Mouse (Mus musculus) midbrain, embryonic 13.5 days (tissue): ENCODE measurements around the gene Mau2. TPM values are rescaled to one million over a fixed set of nuclear protein-coding genes. Genes with fewer than 3 reads are reported as not detected.

ENCODE experiments used
- ATAC-seq: fragments of 200-750 bp; cut with Nextera tagmentation; 2 replicates; pipeline ENCODE4 v1.8.0; 2017; ENCODE audit warnings: mild to moderate bottlenecking, moderate TSS enrichment, moderate library complexity
- H3K27ac ChIP-seq: fragments of 300-500 bp; sonication (generic); 2 replicates; pipeline ENCODE4 v1.5.1; 2015; ENCODE audit warnings: inconsistent platforms, mild to moderate bottlenecking, moderate library complexity
- H3K27me3 ChIP-seq: fragments of 300-500 bp; sonication (generic); 2 replicates; pipeline ENCODE4 v1.6.1; 2015; ENCODE audit warnings: mild to moderate bottlenecking, inconsistent platforms
- H3K36me3 ChIP-seq: fragments of 300-500 bp; sonication (generic); 2 replicates; pipeline ENCODE4 v1.6.1; 2015; ENCODE audit warnings: mild to moderate bottlenecking, inconsistent platforms
- H3K4me1 ChIP-seq: fragments of 300-500 bp; sonication (generic); replicated peaks from 2 replicates; pipeline ENCODE4 v1.6.1; 2015; ENCODE audit warnings: inconsistent platforms
- H3K4me2 ChIP-seq: fragments of 300-500 bp; sonication (generic); replicated peaks from 2 replicates; pipeline ENCODE4 v1.6.1; 2015; ENCODE audit warnings: moderate library complexity, mild to moderate bottlenecking, inconsistent platforms
- H3K4me3 ChIP-seq: fragments of 300-500 bp; sonication (generic); replicated peaks from 2 replicates; pipeline ENCODE4 v1.5.1; 2015; ENCODE audit warnings: mild to moderate bottlenecking, inconsistent platforms
- H3K9ac ChIP-seq: fragments of 300-500 bp; sonication (generic); replicated peaks from 2 replicates; pipeline ENCODE4 v1.6.1; 2015; ENCODE audit warnings: mild to moderate bottlenecking, inconsistent platforms
- H3K9me3 ChIP-seq: fragments of 300-500 bp; sonication (generic); 2 replicates; pipeline ENCODE4 v1.6.1; 2016; ENCODE audit warnings: mild to moderate bottlenecking, inconsistent platforms
- WGBS: fragments of 180-500 bp; shearing (Covaris S2); methylation state at CpG from one replicate; pipeline ENCODE4 v1.1.7; 2015; 5-methylcytosine and 5-hydroxymethylcytosine counted together
- polyA plus RNA-seq: library from polyadenylated mRNA; unstranded; fragments of >200 nt; fragmentation: Nextera tagmentation; extraction: Ambion mirVana; gene quantifications from 2 replicates; pipeline ENCODE4 v1.2.1, GENCODE M21; 2015

The Mau2 gene
- polyA plus RNA-seq, 1 experiment from 2014 or later = 87.6 TPM

- Histone ChIP-seq H3K4me3 (no peak overlapping the region), H3K9ac (no peak overlapping the region), H3K36me3 (no peaks in the 10 kb centered on the region), H3K9me3 (no peaks in the 10 kb centered on the region), H3K4me2 (no peak overlapping the region), H3K27me3 (no peaks in the 10 kb centered on the region), H3K27ac (no peak overlapping the region), H3K4me1 (peaks cover 23% of the 10 kb centered on the region)
- ATAC-seq = no peak
- 88% methylated on average over 4 of the region's 4 CpGs for WGBS
Observed at GRCm38 (mm10) chr8:69967291-69967933, 75.1 kb downstream of the Mau2 start.

Other genes starting within 250 kb of the Mau2 start
- gene Gmip, start 234.1 kb downstream of the Mau2 start, polyA plus RNA-seq = 31.8 and 37.0 TPM in 2 replicates
- 0.58 and 0.64 TPM in 2 replicates for gene Lpar2, start 220.3 kb downstream of the Mau2 start, polyA plus RNA-seq
- 59.2 and 65.0 TPM in 2 replicates for gene Pbx4, start 210.2 kb downstream of the Mau2 start, polyA plus RNA-seq
- gene Cilp2, start 155.0 kb downstream of the Mau2 start, polyA plus RNA-seq = 2.1 TPM in 2 replicates
- 3.7 and 4.1 TPM in 2 replicates for gene Tssk6, start 140.6 kb downstream of the Mau2 start, polyA plus RNA-seq
- 174 and 181 TPM in 2 replicates for gene Ndufa13, start 140.2 kb downstream of the Mau2 start, polyA plus RNA-seq
- gene Yjefn3, start 140.0 kb downstream of the Mau2 start, polyA plus RNA-seq = 9.1 and 10.8 TPM in 2 replicates
- 26.0 and 27.7 TPM in 2 replicates for gene Gatad2a, start 46.4 kb downstream of the Mau2 start, polyA plus RNA-seq
- 62.1 and 65.1 TPM in 2 replicates for gene Sugp1, start 79 bp upstream of the Mau2 start, polyA plus RNA-seq
- gene Tm6sf2, start 30.2 kb upstream of the Mau2 start, polyA plus RNA-seq = 1.8 TPM in 2 replicates
- gene Hapln4, start 40.7 kb upstream of the Mau2 start, polyA plus RNA-seq = 0.39 and 0.40 TPM in 2 replicates
- 139 and 146 TPM in 2 replicates for gene Ncan, start 78.1 kb upstream of the Mau2 start, polyA plus RNA-seq
- 27.2 and 30.4 TPM in 2 replicates for gene Nr2c2ap, start 88.6 kb upstream of the Mau2 start, polyA plus RNA-seq
- gene Rfxank, start 96.4 kb upstream of the Mau2 start, polyA plus RNA-seq = 12.5 and 13.4 TPM in 2 replicates
- gene Borcs8, start 96.8 kb upstream of the Mau2 start, polyA plus RNA-seq = 53.0 and 56.5 TPM in 2 replicates
- gene Mef2b, start 97.0 kb upstream of the Mau2 start, polyA plus RNA-seq = 0.26 and 0.59 TPM in 2 replicates
- 44.6 and 49.5 TPM in 2 replicates for gene Tmem161a, start 129.6 kb upstream of the Mau2 start, polyA plus RNA-seq
- gene Slc25a42, start 169.6 kb upstream of the Mau2 start, polyA plus RNA-seq = 4.3 and 4.4 TPM in 2 replicates
- 84.2 and 86.0 TPM in 2 replicates for gene Sugp2, start 191.5 kb upstream of the Mau2 start, polyA plus RNA-seq
- gene Armc6, start 191.7 kb upstream of the Mau2 start, polyA plus RNA-seq = 74.2 and 77.6 TPM in 2 replicates
- 57.7 and 61.5 TPM in 2 replicates for gene Homer3, start 240.1 kb upstream of the Mau2 start, polyA plus RNA-seq